Mouse (Mus musculus) CD4-positive naive resting alpha-beta T cell, adult 57 days (primary cell): ENCODE measurements around the gene Fam69a. TPM values are rescaled to one million over a fixed set of nuclear protein-coding genes. Genes with fewer than 3 reads are reported as not detected.

Source experiments
- total RNA-seq: library from RNA; stranded (reverse); gene quantifications from one replicate; pipeline ENCODE4 v1.2.4, GENCODE M21; 2023

Gene Fam69a
- 64.3 TPM for total RNA-seq

GRCm38 (mm10) chr5:107986967-107987834 lies at the start of gene Fam69a:
Gene Fam69a (minus strand): TSS chr5:107987085.

GRCm38 (mm10) chr5:107900206-107901013 lies 86.5 kb downstream of the Fam69a start, which contains the start of gene Rpl5:
Gene Rpl5 (plus strand): TSS chr5:107900502.

GRCm38 (mm10) chr5:107874561-107875260 lies 112.2 kb downstream of the Fam69a start, which contains the start of gene Evi5:
Gene Evi5 (minus strand): TSS chr5:107875107.

Other genes starting within 250 kb of the Fam69a start
- gene Ube2d2b, start 157.0 kb downstream of the Fam69a start, total RNA-seq = not detected
- 4.2 TPM for gene Evi5, start 112.0 kb downstream of the Fam69a start, total RNA-seq
- 206 TPM for gene Rpl5, start 86.6 kb downstream of the Fam69a start, total RNA-seq
- 84.7 TPM for gene Mtf2, start 78.6 kb upstream of the Fam69a start, total RNA-seq
- 45.7 TPM for gene Tmed5, start 145.5 kb upstream of the Fam69a start, total RNA-seq
- gene Ccdc18, start 145.8 kb upstream of the Fam69a start, total RNA-seq = 0.53 TPM